ENCODE assay signal across 12 mouse cellular contexts in the genomic region with DNA sequence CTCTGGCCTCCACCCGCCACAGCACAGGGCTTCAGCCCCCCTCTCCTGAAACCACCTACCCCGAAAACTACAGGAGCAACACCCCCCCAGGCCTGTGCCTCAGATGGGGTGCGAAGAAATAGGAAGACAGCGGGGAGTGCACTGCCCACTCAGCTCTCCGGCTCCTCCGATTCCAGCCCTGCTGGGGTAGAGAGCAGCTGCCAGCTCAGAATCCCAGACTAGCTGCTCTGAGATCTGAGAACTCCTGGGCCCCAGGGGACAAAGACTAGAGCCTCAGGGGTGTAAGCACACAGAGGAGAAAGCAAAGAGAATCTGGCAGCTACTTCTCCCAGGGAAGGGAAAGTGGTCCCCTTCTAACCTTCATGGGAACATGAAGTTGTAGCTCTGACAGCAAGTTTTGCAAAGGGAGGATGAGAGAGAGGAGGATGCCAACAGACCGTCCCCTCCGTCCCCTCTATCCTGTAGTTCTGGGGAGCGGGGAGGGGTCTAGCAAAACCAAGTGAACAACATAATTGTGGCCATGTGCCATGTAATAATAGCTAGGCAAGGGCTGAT. TPM values are rescaled to one million over a fixed set of nuclear protein-coding genes. Genes with fewer than 3 reads are reported as not detected.
DNase-seq lines count a peak whose midpoint lies in the region; ATAC-seq lines count a peak whose summit lies in the region.
"Had no signal": no experiment of that assay in that cellular context is flagged by ENCODE, and none has a peak within 500 bp of the region (broad histone marks: within the 10 kb centered on the region; RNA-seq: fewer than 3 reads in every experiment).

No protein-coding gene starts in this region.

- H3K27ac ChIP-seq in lung, embryonic 15.5 days, result no peak overlapping the region
- peak overlapping the region; percentile 51 for H3K27ac ChIP-seq in forebrain, embryonic 15.5 days (replicated peaks)
- H3K27ac ChIP-seq in midbrain, embryonic 13.5 days, result peak overlapping the region; percentile 1; the same call in 1 of the 2 replicates
- H3K27ac ChIP-seq: hindbrain, embryonic 15.5 days had no signal

- no peak; the same call in 1 of the 2 replicates for ATAC-seq in lung, embryonic 15.5 days (ENCODE audit: borderline replicate concordance, extremely low read depth, low FRiP score, low TSS enrichment)
- peak; percentile 7; the same call in 1 of the 2 replicates for ATAC-seq in forebrain, embryonic 15.5 days (replicated peaks)
- ATAC-seq in midbrain, embryonic 13.5 days, result peak; percentile 19

- no peak overlapping the region for H3K4me3 ChIP-seq in lung, embryonic 15.5 days
- no peak overlapping the region for H3K4me3 ChIP-seq in forebrain, embryonic 15.5 days
- H3K4me3 ChIP-seq in midbrain, embryonic 13.5 days (replicated peaks), result no peak overlapping the region
- H3K4me3 ChIP-seq: hindbrain, embryonic 15.5 days had no signal

- WGBS in lung, embryonic 15.5 days, result 46% methylated on average over 9 of the region's 9 CpGs
- 17% methylated on average over 9 of the region's 9 CpGs for WGBS in forebrain, embryonic 15.5 days
- 18% methylated on average over 9 of the region's 9 CpGs for WGBS in midbrain, embryonic 13.5 days

- intact Hi-C loops in heart, postnatal 14 days (cut with DNase I), result no loop called here

- peaks cover 17% of the 10 kb centered on the region for H3K36me3 ChIP-seq in lung, embryonic 15.5 days
- peaks cover 4% of the 10 kb centered on the region; the same call in 1 of the 2 replicates for H3K36me3 ChIP-seq in forebrain, embryonic 15.5 days
- peaks cover 14% of the 10 kb centered on the region; the same call in 1 of the 2 replicates for H3K36me3 ChIP-seq in midbrain, embryonic 13.5 days
- H3K36me3 ChIP-seq: hindbrain, embryonic 15.5 days had no signal

- H3K4me1 ChIP-seq in lung, embryonic 15.5 days, result peaks cover 62% of the 10 kb centered on the region
- peaks cover 59% of the 10 kb centered on the region for H3K4me1 ChIP-seq in forebrain, embryonic 15.5 days
- peaks cover 74% of the 10 kb centered on the region for H3K4me1 ChIP-seq in midbrain, embryonic 13.5 days (replicated peaks)

- 0 out of 2 replicates have a peak overlapping the region, but pooled peaks have one; percentile 17 for H3K9ac ChIP-seq in lung, embryonic 15.5 days
- peak overlapping the region; percentile 18; the same call in 1 of the 2 replicates for H3K9ac ChIP-seq in forebrain, embryonic 15.5 days (replicated peaks)
- 0 out of 2 replicates have a peak overlapping the region, but pooled peaks have one; percentile 12 for H3K9ac ChIP-seq in midbrain, embryonic 13.5 days (replicated peaks)
- H3K9ac ChIP-seq: hindbrain, embryonic 15.5 days had no signal

- H3K4me2 ChIP-seq in lung, embryonic 15.5 days, result no peak overlapping the region
- H3K4me2 ChIP-seq in forebrain, embryonic 15.5 days (replicated peaks), result no peak overlapping the region
- H3K4me2 ChIP-seq in midbrain, embryonic 13.5 days (replicated peaks), result peak overlapping the region; percentile 19; the same call in 1 of the 2 replicates
- H3K4me2 ChIP-seq: hindbrain, embryonic 15.5 days had no signal

- no peaks in the 10 kb centered on the region for H3K9me3 ChIP-seq in lung, embryonic 15.5 days
- no peaks in the 10 kb centered on the region for H3K9me3 ChIP-seq in forebrain, embryonic 15.5 days
- no peaks in the 10 kb centered on the region for H3K9me3 ChIP-seq in midbrain, embryonic 13.5 days
- H3K9me3 ChIP-seq: hindbrain, embryonic 15.5 days had no signal

- no peaks in the 10 kb centered on the region for H3K27me3 ChIP-seq in lung, embryonic 15.5 days
- peaks cover 23% of the 10 kb centered on the region; the same call in 1 of the 2 replicates for H3K27me3 ChIP-seq in forebrain, embryonic 15.5 days
- H3K27me3 ChIP-seq in midbrain, embryonic 13.5 days, result peaks cover 24% of the 10 kb centered on the region

- DNase-seq in lung, postnatal 14 days, result no peak
- DNase-seq in embryo, embryonic 10.5 days (ENCODE audit: low spot score), result peak; percentile 61
- DNase-seq in urinary bladder, adult 2 months (ENCODE audit: low spot score), result no peak
- DNase-seq in heart, postnatal 14 days, result no peak
- DNase-seq in layer of hippocampus, postnatal 14 days (ENCODE audit: low spot score in 2 of 2), result no peak
- DNase-seq: cerebellum, adult 9-10 months; kidney, adult 9 months; thymus, postnatal 4 days had no signal

RNA-seq across cellular contexts. Expression of gene Foxp4, which starts 17.0 kb away (rescaled TPM):
- polyA plus RNA-seq in lung, embryonic 15.5 days (2015; fragmentation: Nextera tagmentation; extraction: Ambion mirVana), result 23.7 and 24.1 TPM in 2 replicates
- polyA plus RNA-seq in forebrain, embryonic 15.5 days (2015; fragmentation: Nextera tagmentation; extraction: Ambion mirVana), result 33.2 and 37.3 TPM in 2 replicates
- 16.0 and 25.2 TPM in 2 replicates for polyA plus RNA-seq in midbrain, embryonic 13.5 days (2015; fragmentation: Nextera tagmentation; extraction: Ambion mirVana)
- 23.6 and 36.5 TPM in 2 replicates for polyA plus RNA-seq in urinary bladder, adult 2 months (2012; rRNA removed)
- total RNA-seq in heart, postnatal 14 days (2021), result 10 to 100 TPM; 12.2 to 13.6 TPM
- total RNA-seq in layer of hippocampus, postnatal 14 days (2021), result 10 to 100 TPM; 43.4 to 49.1 TPM
